Mouse (Mus musculus): Measurements from ENCODE around the gene Dennd5b.

Gene Dennd5b

GRCm38 (mm10) chr6:149100174-149101075 lies 1.1 kb downstream of the Dennd5b start:
- DNase-seq, result peak; percentile 77 to 83

GRCm38 (mm10) chr6:149098993-149099392 lies 2.5 kb downstream of the Dennd5b start:
- DNase-seq, result no peak

- no peak for DNase-seq
These were observed 4.2 kb downstream of the Dennd5b start for GRCm38 (mm10) chr6:149097276-149097675.

- DNase-seq, result no peak
These were observed 5.2 kb downstream of the Dennd5b start for GRCm38 (mm10) chr6:149096233-149096632.

- peak; percentile 38 to 67 for DNase-seq
These were observed 6.1 kb downstream of the Dennd5b start for GRCm38 (mm10) chr6:149095389-149095788.

- DNase-seq, result no peak
These were observed 6.9 kb downstream of the Dennd5b start for GRCm38 (mm10) chr6:149094555-149094954.

GRCm38 (mm10) chr6:149093465-149093864 lies 8.0 kb downstream of the Dennd5b start:
- DNase-seq, result no peak

GRCm38 (mm10) chr6:149092406-149092805 lies 9.1 kb downstream of the Dennd5b start:
- DNase-seq, result no peak

- peak; percentile 25 to 34 for DNase-seq
These were observed 24.2 kb downstream of the Dennd5b start for GRCm38 (mm10) chr6:149077136-149077808.

- no peak for DNase-seq
These were observed 27.6 kb downstream of the Dennd5b start for GRCm38 (mm10) chr6:149073854-149074253.

- no peak for DNase-seq
These were observed 28.6 kb downstream of the Dennd5b start for GRCm38 (mm10) chr6:149072873-149073272.

GRCm38 (mm10) chr6:149070592-149071124 lies 30.8 kb downstream of the Dennd5b start:
- no peak for DNase-seq

GRCm38 (mm10) chr6:149063382-149063781 lies 38.1 kb downstream of the Dennd5b start:
- no peak for DNase-seq

GRCm38 (mm10) chr6:149060670-149061387 lies 40.7 kb downstream of the Dennd5b start:
- DNase-seq, result no peak

- peak; percentile 51 to 69 for DNase-seq
These were observed 43.5 kb downstream of the Dennd5b start for GRCm38 (mm10) chr6:149057947-149058391.

GRCm38 (mm10) chr6:149054780-149055179 lies 46.7 kb downstream of the Dennd5b start:
- DNase-seq, result no peak

GRCm38 (mm10) chr6:149050978-149051723 lies 50.3 kb downstream of the Dennd5b start:
- no peak for DNase-seq

- no peak for DNase-seq
These were observed 61.4 kb downstream of the Dennd5b start for GRCm38 (mm10) chr6:149040099-149040498.

- DNase-seq, result no peak
These were observed 69.3 kb downstream of the Dennd5b start for GRCm38 (mm10) chr6:149032198-149032597.

- DNase-seq, result no peak
These were observed 70.1 kb downstream of the Dennd5b start for GRCm38 (mm10) chr6:149031377-149031776.

- DNase-seq, result no peak
These were observed 83.0 kb downstream of the Dennd5b start for GRCm38 (mm10) chr6:149018431-149018830.

- no peak for DNase-seq
These were observed 90.6 kb downstream of the Dennd5b start for GRCm38 (mm10) chr6:149010766-149011301.

Measured in cerebellum, postnatal 25 days (tissue).